Mouse (Mus musculus) hindbrain, postnatal 0 days (tissue): ENCODE measurements around the gene Herpud1. TPM values are rescaled to one million over a fixed set of nuclear protein-coding genes. Genes with fewer than 3 reads are reported as not detected.

Source experiments
- ATAC-seq: fragments of 200-750 bp; cut with Nextera tagmentation; 2 replicates; pipeline ENCODE4 v1.8.0; 2017; ENCODE audit warnings: mild to moderate bottlenecking, moderate TSS enrichment, moderate library complexity
- DNase-seq: peaks from one replicate; pipeline ENCODE4 v3.0.0-alpha.2; 2015; ENCODE audit warnings: low spot score
- H3K27ac ChIP-seq: fragments of 300-500 bp; sonication (generic); 2 replicates; pipeline ENCODE4 v1.5.1; 2014; ENCODE audit warnings: mild to moderate bottlenecking
- H3K27me3 ChIP-seq: fragments of 300-500 bp; sonication (generic); 2 replicates; pipeline ENCODE4 v1.6.1; 2014; ENCODE audit warnings: low read length, mixed read lengths; ENCODE audit not compliant: insufficient read depth
- H3K36me3 ChIP-seq: fragments of 300-500 bp; sonication (generic); 2 replicates; pipeline ENCODE4 v1.6.1; 2014; ENCODE audit warnings: low read length, mixed read lengths; ENCODE audit not compliant: insufficient read depth
- H3K4me1 ChIP-seq: fragments of 300-500 bp; sonication (generic); 2 replicates; pipeline ENCODE4 v1.6.1; 2014; ENCODE audit warnings: antibody characterized with exemption, low read length, mixed read lengths; ENCODE audit not compliant: insufficient read depth
- H3K4me2 ChIP-seq: fragments of 300-500 bp; sonication (generic); 2 replicates; pipeline ENCODE4 v1.6.1; 2014; ENCODE audit warnings: low read depth, mild to moderate bottlenecking, low read length, moderate library complexity, mixed read lengths
- H3K4me3 ChIP-seq: fragments of 300-500 bp; sonication (generic); 2 replicates; pipeline ENCODE4 v1.5.1; 2014; ENCODE audit warnings: low read length
- H3K9ac ChIP-seq: fragments of 300-500 bp; sonication (generic); replicated peaks from 2 replicates; pipeline ENCODE4 v1.6.1; 2014; ENCODE audit warnings: mild to moderate bottlenecking, low read length, moderate library complexity, mixed read lengths
- H3K9me3 ChIP-seq: fragments of 300-500 bp; sonication (generic); 2 replicates; pipeline ENCODE4 v1.6.1; 2016; ENCODE audit warnings: low read length, mixed read lengths
- CTCF ChIP-seq: IDR thresholded peaks from 2 replicates; pipeline ENCODE4 v1.5.1; 2016; ENCODE audit warnings: antibody characterized with exemption, control low read depth, low read depth
- WGBS: fragments of 180-500 bp; shearing (Covaris S2); extraction: QIAGEN DNeasy Blood & Tissue Kit; methylation state at CpG from one replicate; pipeline ENCODE4 v1.1.7; 2014; 5-methylcytosine and 5-hydroxymethylcytosine counted together
- polyA plus RNA-seq: library from polyadenylated mRNA; unstranded; fragments of >200 nt; fragmentation: Nextera tagmentation; extraction: Ambion mirVana; gene quantifications from 2 replicates; pipeline ENCODE4 v1.2.1, GENCODE M21; 2015
- total RNA-seq: library from RNA; depleted of rRNA; stranded (reverse); fragments of >200 nt; gene quantifications from 2 replicates; pipeline ENCODE4 v1.2.3, GENCODE M21; 2014

The Herpud1 gene
- total and polyA plus RNA-seq, 2 experiments from 2014 or later, result 65.2 to 87.1 TPM

- Histone ChIP-seq H3K4me1 (no peaks in the 10 kb centered on the region), H3K36me3 (no peaks in the 10 kb centered on the region), H3K9ac (no peak overlapping the region), H3K9me3 (no peaks in the 10 kb centered on the region), H3K4me2 (no peak overlapping the region), H3K27me3 (no peaks in the 10 kb centered on the region), H3K4me3 (no peak overlapping the region), H3K27ac (no peak overlapping the region)
- TF ChIP-seq CTCF, result no peak
- DNase-seq (no peak), ATAC-seq (no peak)
- 78% methylated on average over 2 of the region's 2 CpGs for WGBS
Observed at GRCm38 (mm10) chr8:94415218-94415617, 29.0 kb downstream of the Herpud1 start.

- no peak overlapping the region for H3K27ac ChIP-seq
- 85% methylated on average over 9 of the region's 9 CpGs for WGBS
- no peaks in the 10 kb centered on the region for H3K4me1 ChIP-seq
- DNase-seq, result no peak
- no peak for ATAC-seq
- H3K27me3 ChIP-seq, result no peaks in the 10 kb centered on the region
- H3K9me3 ChIP-seq, result no peaks in the 10 kb centered on the region
- H3K4me2 ChIP-seq, result no peak overlapping the region
- no peak for TF ChIP-seq CTCF
- no peaks in the 10 kb centered on the region for H3K36me3 ChIP-seq
- H3K4me3 ChIP-seq, result no peak overlapping the region
- H3K9ac ChIP-seq, result no peak overlapping the region
Observed at GRCm38 (mm10) chr8:94418017-94418416, 31.8 kb downstream of the Herpud1 start.

GRCm38 (mm10) chr8:94422270-94422669 is 36.0 kb downstream of the Herpud1 start:
- no peak overlapping the region for H3K9ac ChIP-seq
- DNase-seq (no peak), ATAC-seq (no peak)
- H3K4me2 ChIP-seq, result no peak overlapping the region
- no peaks in the 10 kb centered on the region for H3K27me3 ChIP-seq
- WGBS, result 94% methylated on average over 4 of the region's 4 CpGs
- no peaks in the 10 kb centered on the region for H3K9me3 ChIP-seq
- no peaks in the 10 kb centered on the region for H3K4me1 ChIP-seq
- H3K36me3 ChIP-seq, result no peaks in the 10 kb centered on the region
- H3K4me3 ChIP-seq, result no peak overlapping the region
- no peak overlapping the region for H3K27ac ChIP-seq
- TF ChIP-seq CTCF, result no peak

- no peak for DNase-seq
- no peak for ATAC-seq
- TF ChIP-seq CTCF, result no peak
- Histone ChIP-seq H3K27ac (no peak overlapping the region), H3K9ac (no peak overlapping the region), H3K36me3 (no peaks in the 10 kb centered on the region), H3K9me3 (no peaks in the 10 kb centered on the region), H3K4me1 (no peaks in the 10 kb centered on the region), H3K4me2 (no peak overlapping the region), H3K4me3 (no peak overlapping the region), H3K27me3 (no peaks in the 10 kb centered on the region)
- WGBS, result 78% methylated on average over 10 of the region's 10 CpGs
Observed at GRCm38 (mm10) chr8:94427953-94428352, 41.7 kb downstream of the Herpud1 start.

GRCm38 (mm10) chr8:94428420-94428819 is 42.2 kb downstream of the Herpud1 start:
- TF ChIP-seq CTCF, result no peak
- WGBS, result 81% methylated on average over 4 of the region's 4 CpGs
- Histone ChIP-seq H3K27me3 (no peaks in the 10 kb centered on the region), H3K27ac (no peak overlapping the region), H3K4me2 (no peak overlapping the region), H3K4me1 (no peaks in the 10 kb centered on the region), H3K36me3 (no peaks in the 10 kb centered on the region), H3K9me3 (no peaks in the 10 kb centered on the region), H3K4me3 (no peak overlapping the region), H3K9ac (no peak overlapping the region)
- ATAC-seq (no peak), DNase-seq (no peak)

- no peak overlapping the region for H3K4me3 ChIP-seq
- no peaks in the 10 kb centered on the region for H3K36me3 ChIP-seq
- H3K9ac ChIP-seq, result no peak overlapping the region
- no peak overlapping the region for H3K27ac ChIP-seq
- 84% methylated on average over 7 of the region's 7 CpGs for WGBS
- no peaks in the 10 kb centered on the region for H3K27me3 ChIP-seq
- no peak for TF ChIP-seq CTCF
- no peaks in the 10 kb centered on the region for H3K9me3 ChIP-seq
- DNase-seq (no peak), ATAC-seq (no peak)
- H3K4me1 ChIP-seq, result 0 out of 2 replicates have a peak, but pooled peaks cover 3% of the 10 kb centered on the region
- H3K4me2 ChIP-seq, result no peak overlapping the region
Observed at GRCm38 (mm10) chr8:94429376-94429775, 43.1 kb downstream of the Herpud1 start.

GRCm38 (mm10) chr8:94432212-94432611 is 46.0 kb downstream of the Herpud1 start:
- H3K4me3 ChIP-seq, result no peak overlapping the region
- no peaks in the 10 kb centered on the region for H3K36me3 ChIP-seq
- TF ChIP-seq CTCF, result no peak
- WGBS, result 76% methylated on average over 3 of the region's 3 CpGs
- 0 out of 2 replicates have a peak, but pooled peaks cover 3% of the 10 kb centered on the region for H3K4me1 ChIP-seq
- DNase-seq (no peak), ATAC-seq (no peak)
- H3K27me3 ChIP-seq, result no peaks in the 10 kb centered on the region
- H3K9me3 ChIP-seq, result no peaks in the 10 kb centered on the region
- no peak overlapping the region for H3K27ac ChIP-seq
- H3K9ac ChIP-seq, result no peak overlapping the region
- no peak overlapping the region for H3K4me2 ChIP-seq
